Mouse (Mus musculus) retina, postnatal 7 days (tissue): Measurements from ENCODE around the gene Kif11.

ENCODE experiments used
- DNase-seq: peaks from one replicate; pipeline ENCODE4 v3.0.0-alpha.2; 2012; ENCODE audit warnings: low read depth, low spot score

Gene Kif11

GRCm38 (mm10) chr19:37377404-37377990 lies 1.3 kb downstream of the Kif11 start:
- no peak for DNase-seq

GRCm38 (mm10) chr19:37378816-37379215 lies 2.6 kb downstream of the Kif11 start:
- no peak for DNase-seq

GRCm38 (mm10) chr19:37386126-37386525 lies 9.9 kb downstream of the Kif11 start:
- DNase-seq: no peak

GRCm38 (mm10) chr19:37391869-37392268 lies 15.7 kb downstream of the Kif11 start:
- no peak for DNase-seq

- no peak for DNase-seq
These were observed 20.1 kb downstream of the Kif11 start for GRCm38 (mm10) chr19:37396279-37396678.

- no peak for DNase-seq
These were observed 24.7 kb downstream of the Kif11 start for GRCm38 (mm10) chr19:37400936-37401335.

- DNase-seq: no peak
These were observed 42.1 kb downstream of the Kif11 start for GRCm38 (mm10) chr19:37418294-37418693.

GRCm38 (mm10) chr19:37419613-37420012 lies 43.4 kb downstream of the Kif11 start:
- peak; percentile 41 for DNase-seq

- DNase-seq: no peak
These were observed 52.4 kb downstream of the Kif11 start for GRCm38 (mm10) chr19:37428589-37428988.

GRCm38 (mm10) chr19:37431139-37431756 lies 55.0 kb downstream of the Kif11 start:
- no peak for DNase-seq

- DNase-seq: no peak
These were observed 56.8 kb downstream of the Kif11 start for GRCm38 (mm10) chr19:37432868-37433570.

- DNase-seq: no peak
These were observed 57.7 kb downstream of the Kif11 start for GRCm38 (mm10) chr19:37433895-37434262.

- DNase-seq: peak; percentile 13
These were observed 58.2 kb downstream of the Kif11 start, which contains the start of gene Hhex for GRCm38 (mm10) chr19:37434263-37434951. Gene Hhex (plus strand): TSS chr19:37434810.

GRCm38 (mm10) chr19:37435041-37435852 lies 59.0 kb downstream of the Kif11 start:
- no peak for DNase-seq

- no peak for DNase-seq
These were observed 59.6 kb downstream of the Kif11 start for GRCm38 (mm10) chr19:37435853-37436174.

- DNase-seq: no peak
These were observed 60.5 kb downstream of the Kif11 start for GRCm38 (mm10) chr19:37436514-37437288.

GRCm38 (mm10) chr19:37437289-37437606 lies 61.0 kb downstream of the Kif11 start:
- no peak for DNase-seq

- no peak for DNase-seq
These were observed 64.0 kb downstream of the Kif11 start for GRCm38 (mm10) chr19:37440181-37440580.

- no peak for DNase-seq
These were observed 64.7 kb downstream of the Kif11 start for GRCm38 (mm10) chr19:37440708-37441475.
